Mouse (Mus musculus): Measurements from ENCODE around the gene Atp6v0b.

GRCm38 (mm10) chr4:117834457-117834844 lies 52.7 kb downstream of the Atp6v0b start, which contains the start of gene Slc6a9:
- TF ChIP-seq CTCF (IDR thresholded peaks at IDR 0.05; ENCODE audit: low read depth) (no peak), EP300 (IDR thresholded peaks at IDR 0.05; ENCODE audit: low read depth) (no peak)

Measured in heart, postnatal 0 days (tissue).